Mouse (Mus musculus) layer of hippocampus, adult 9-11 months (tissue): ENCODE measurements around the gene Timm13.

Experiments
- DNase-seq: peaks from one replicate; pipeline ENCODE4 v3.0.0; 2022

The Timm13 gene

DNA sequence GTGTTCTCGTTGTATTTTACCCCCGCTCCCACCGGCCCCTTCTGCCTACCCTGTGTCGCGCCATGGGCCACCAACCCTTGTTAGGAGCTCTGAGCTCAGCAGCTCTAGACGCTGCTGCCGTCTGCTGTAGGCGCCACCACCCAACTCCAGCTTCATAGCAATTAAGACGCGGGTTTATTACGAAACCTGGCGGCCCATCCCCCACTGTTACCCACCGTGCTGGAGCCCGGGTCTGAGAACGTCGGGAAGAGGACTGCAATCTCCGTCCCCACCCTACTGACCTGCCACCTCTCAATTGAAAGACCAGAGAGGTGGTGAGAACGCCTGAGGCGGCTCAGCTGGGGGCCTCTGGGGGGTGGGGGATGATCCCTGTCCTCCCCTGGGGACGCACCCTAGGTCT lies 31.4 kb upstream of the Timm13 start:
- DNase-seq, result no peak

DNA sequence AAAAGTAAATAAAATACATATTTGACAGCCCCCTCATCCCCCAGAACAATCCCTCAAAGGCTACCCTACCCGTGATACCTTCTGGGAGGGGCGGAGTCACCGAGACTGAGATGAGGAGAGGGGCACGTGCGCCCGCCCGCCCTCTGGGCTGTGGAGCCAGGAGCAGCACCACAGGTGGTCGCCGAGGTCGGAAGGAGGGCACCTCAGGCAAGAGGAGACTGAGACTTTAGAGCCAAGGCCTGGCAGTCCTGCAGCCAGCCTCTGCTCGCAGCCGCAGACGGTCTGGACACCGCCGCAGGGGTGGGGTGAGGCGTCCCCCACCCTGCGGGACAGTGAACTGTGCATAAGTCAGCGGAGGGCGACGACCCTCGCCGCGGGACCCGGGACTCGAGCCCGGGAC lies 30.9 kb upstream of the Timm13 start:
- no peak for DNase-seq

- DNase-seq, result no peak
These were observed 30.4 kb upstream of the Timm13 start for GRCm38 (mm10) chr10:80931153-80931671.

- DNase-seq, result peak; percentile 54
These were observed 29.8 kb upstream of the Timm13 start for GRCm38 (mm10) chr10:80930361-80931152.

- DNase-seq, result peak; percentile 99
These were observed 28.8 kb upstream of the Timm13 start, which contains the start of gene Gadd45b for GRCm38 (mm10) chr10:80929299-80930226. Gene Gadd45b, plus strand, starts transcription at chr10:80930073.

DNA sequence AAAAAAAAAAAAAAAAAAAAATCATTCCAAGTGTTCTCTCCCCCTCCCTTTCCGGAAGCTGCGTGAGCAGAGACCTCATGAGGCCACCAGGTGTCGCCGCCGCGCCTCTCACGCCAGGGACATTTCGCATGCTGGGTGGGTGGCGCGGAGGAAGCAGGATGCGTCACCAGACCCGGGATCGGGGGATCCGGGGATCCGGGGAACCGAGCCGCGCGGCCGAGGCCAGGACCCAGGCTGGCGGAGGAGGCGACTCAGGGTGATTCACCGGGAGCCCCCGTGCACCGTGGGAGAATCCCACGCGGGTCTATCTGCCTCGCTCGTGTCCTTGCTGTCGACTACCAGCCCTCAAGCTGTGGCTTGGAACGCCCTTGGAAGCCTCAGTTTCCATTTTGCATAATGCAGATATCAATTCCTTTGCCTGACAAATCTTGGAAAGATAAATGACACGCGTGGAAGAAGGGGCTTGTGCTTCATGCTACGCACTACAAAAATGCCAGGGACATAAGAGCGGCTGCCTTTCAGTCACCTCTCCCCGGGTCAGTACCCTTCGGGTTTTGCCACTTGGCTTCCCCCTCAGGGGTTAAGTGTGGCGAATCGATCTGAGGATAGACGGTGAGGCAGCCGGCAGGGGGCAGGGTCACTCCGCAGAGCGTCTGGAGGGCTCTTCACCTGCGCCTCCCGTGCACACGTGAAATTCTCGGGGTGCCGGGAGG lies 28.0 kb upstream of the Timm13 start:
- DNase-seq, result peak; percentile 89

- DNase-seq, result no peak
These were observed 24.7 kb upstream of the Timm13 start for GRCm38 (mm10) chr10:80925472-80925871.

GRCm38 (mm10) chr10:80921923-80922322 lies 21.2 kb upstream of the Timm13 start:
- no peak for DNase-seq

GRCm38 (mm10) chr10:80917779-80918434 lies 17.1 kb upstream of the Timm13 start, which contains the start of gene Lmnb2:
Gene Lmnb2, minus strand, starts transcription at chr10:80918245.
- peak; percentile 89 for DNase-seq

DNA sequence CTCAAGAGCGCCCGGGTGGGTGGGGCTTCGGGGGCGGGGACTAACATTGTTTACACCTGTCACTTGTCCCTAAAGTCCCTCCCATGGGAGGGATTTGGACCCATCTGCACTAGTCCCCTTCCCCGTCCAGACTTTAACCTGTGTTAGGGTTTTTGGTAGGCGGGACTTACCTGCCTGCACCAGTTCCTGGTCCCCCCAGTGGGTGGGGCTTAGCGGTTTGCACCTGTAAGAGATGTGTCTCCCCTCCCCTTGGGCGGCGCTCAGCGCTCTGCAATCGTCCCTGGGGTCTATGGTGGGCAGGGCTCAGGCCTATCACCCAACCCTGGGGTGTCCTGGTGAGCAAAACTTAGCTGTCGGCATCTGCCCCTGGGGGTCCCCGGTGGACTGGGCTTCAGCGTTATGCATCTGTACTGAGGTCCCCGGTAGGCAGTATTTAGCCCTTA lies 16.6 kb upstream of the Timm13 start:
- DNase-seq, result no peak

- DNase-seq, result no peak
These were observed 15.0 kb upstream of the Timm13 start for GRCm38 (mm10) chr10:80915736-80916135.

- DNase-seq, result no peak
These were observed 14.5 kb upstream of the Timm13 start for GRCm38 (mm10) chr10:80915260-80915659.

DNA sequence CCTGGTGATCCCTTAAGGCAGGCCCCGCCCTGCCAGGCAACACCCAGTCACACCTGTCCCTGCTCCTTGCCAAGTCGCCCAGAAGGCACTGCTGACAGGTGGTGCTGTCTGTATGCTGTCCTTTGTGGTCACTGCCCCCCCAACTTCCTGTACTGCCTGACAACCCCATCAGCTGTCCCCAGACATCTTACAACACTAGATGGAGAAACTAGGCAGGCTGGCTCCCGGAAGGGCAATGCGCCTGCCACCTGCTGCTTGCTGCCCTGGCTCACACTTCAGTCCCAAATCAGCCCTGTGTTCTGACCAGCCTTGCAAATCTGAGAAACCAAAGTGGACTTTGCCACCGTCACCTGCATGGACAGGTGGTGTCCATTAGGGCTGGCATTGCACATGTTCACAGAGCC lies 13.5 kb upstream of the Timm13 start:
- no peak for DNase-seq

DNA sequence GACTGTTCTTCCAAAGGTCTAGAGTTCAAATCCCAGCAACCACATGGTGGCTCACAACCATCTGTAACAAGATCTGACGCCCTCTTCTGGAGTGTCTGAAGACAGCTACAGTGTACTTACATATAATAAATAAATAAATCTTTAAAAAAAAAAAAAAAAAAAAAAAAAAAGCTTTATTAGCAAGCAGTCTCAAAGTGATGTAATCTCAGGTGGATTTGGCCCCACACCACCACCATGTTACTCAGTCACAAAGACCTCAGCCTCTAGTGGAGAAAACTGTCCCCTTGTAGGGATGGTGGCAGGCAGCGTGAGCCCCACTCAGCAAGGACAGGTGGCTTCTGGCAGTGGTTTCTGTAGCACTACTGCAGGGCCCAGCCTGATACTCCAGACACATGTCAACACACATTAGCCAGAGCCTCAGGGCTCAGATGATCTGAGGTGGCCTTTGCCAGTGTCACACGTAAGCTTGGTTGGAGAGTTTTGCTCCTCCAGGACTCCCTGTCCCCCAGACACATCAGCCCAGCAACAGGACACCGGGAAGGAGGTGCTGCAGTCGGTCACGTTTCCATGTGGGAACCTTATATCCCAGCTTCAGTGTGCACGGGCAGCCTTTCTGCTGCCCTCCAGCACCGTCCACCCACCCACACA lies 12.7 kb upstream of the Timm13 start:
- DNase-seq, result no peak

- no peak for DNase-seq
These were observed 11.1 kb upstream of the Timm13 start for GRCm38 (mm10) chr10:80911891-80912290.

- DNase-seq, result no peak
These were observed 10.6 kb upstream of the Timm13 start for GRCm38 (mm10) chr10:80911354-80911753.

DNA sequence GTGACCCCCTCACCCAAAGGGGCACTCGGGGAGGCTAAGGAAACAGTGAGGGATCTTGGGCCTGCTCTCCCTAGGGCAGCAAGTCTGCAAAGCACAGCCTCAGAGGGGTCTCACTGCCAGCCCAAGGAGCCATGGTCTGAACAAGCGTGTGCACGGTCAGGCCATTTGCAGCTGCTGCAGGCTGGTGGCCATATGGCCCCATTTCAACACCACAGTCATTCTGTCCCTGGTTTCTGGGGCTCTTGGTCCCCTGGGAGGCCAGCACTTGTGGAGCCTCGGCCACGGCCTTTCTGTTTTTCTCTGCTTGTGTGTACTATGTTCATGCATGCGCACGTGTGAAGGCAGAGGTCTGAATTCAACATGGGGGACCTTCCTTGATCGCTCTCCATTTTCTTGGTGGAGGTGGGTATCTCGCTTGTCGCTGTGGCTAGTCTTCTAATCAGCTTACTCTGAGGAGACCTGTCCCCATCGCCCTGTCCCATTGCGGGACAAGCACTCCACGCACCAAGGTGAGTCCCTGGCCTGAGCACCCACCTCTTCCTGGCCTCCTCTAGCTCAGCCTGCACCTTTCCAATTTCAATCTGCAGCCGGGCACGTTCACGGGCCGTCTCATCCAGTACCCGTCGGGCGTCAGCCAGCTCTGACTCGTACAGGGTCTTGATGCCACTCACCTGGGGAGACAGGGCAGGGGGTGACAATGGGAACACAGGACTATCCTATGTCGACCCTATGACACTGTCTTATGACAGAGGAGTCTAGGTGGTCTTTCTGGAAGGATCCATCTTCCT lies 8.8 kb upstream of the Timm13 start:
- DNase-seq, result no peak

DNA sequence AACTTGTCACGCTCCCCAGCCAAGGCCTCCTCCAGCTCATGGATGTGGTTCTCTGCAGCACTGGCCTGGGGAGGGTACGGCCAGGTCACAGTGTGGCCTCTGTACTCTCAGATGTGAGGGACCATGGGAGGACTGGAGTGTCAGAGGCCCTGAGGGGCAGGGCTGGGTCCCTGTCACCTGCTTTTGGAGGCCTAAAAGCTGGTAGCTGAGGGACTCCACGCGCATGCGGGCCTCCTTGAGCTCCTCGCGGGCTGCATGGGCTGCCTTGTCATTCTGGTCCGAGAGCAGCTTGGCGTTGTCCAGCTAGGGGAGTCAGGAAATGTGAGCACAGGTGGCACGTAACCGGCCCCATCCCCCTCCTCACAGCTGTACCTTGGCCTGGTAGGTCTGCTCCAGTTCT lies 3.9 kb upstream of the Timm13 start:
- DNase-seq, result no peak

GRCm38 (mm10) chr10:80904004-80904693 lies 3.4 kb upstream of the Timm13 start:
- DNase-seq, result no peak

DNA sequence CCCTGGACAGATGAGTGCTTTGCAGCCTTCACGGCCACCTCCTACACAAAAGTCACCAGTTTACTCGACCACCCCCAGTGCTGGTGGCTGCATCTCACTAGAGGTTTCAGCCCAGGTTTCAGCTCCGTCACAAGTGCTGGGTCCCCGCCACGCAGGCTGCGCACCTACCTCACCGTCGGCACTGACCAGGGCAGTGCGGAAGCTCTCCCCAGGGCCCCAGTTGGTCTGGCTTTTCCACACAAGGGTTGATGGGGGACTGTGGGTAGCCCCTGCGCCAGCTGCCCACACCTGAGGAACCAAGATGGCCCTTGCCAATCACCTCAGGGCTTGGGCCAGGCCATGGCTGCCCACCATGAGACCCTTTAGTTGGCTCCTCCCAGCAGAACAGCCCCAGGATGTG lies 2.5 kb upstream of the Timm13 start:
- no peak for DNase-seq
